Mouse (Mus musculus): ENCODE data around the gene Krtap19-3. TPM values are rescaled to one million over a fixed set of nuclear protein-coding genes. Genes with fewer than 3 reads are reported as not detected.

Krtap19-3 gene
- polyA plus RNA-seq (2016; fragmentation: Nextera tagmentation; extraction: Ambion mirVana): not detected in 2 replicates

- Histone ChIP-seq H3K27me3 (no peaks in the 10 kb centered on the region), H3K36me3 (no peaks in the 10 kb centered on the region), H3K4me1 (no peaks in the 10 kb centered on the region), H3K9ac (replicated peaks) (no peak within 1 kb of the TSS), H3K9me3 (no peaks in the 10 kb centered on the region), H3K4me2 (replicated peaks) (no peak within 1 kb of the TSS), H3K27ac (replicated peaks) (no peak within 1 kb of the TSS), H3K4me3 (no peak within 1 kb of the TSS)
- WGBS: 91% methylated on average over 2 of the region's 2 CpGs
- ATAC-seq (ENCODE audit: low FRiP score, low read depth): no peak
These were observed at the start of gene Krtap19-3 for GRCm38 (mm10) chr16:88877938-88878337. Gene Krtap19-3, minus strand, starts transcription at chr16:88878038.

GRCm38 (mm10) chr16:88896357-88896756 lies 18.5 kb upstream of the Krtap19-3 start, which contains the start of gene Krtap19-5:
Gene Krtap19-5, minus strand, starts transcription at chr16:88896457.
- Histone ChIP-seq H3K4me1 (no peaks in the 10 kb centered on the region), H3K9ac (replicated peaks) (no peak within 1 kb of the TSS), H3K4me2 (replicated peaks) (no peak within 1 kb of the TSS), H3K27ac (replicated peaks) (no peak within 1 kb of the TSS), H3K36me3 (no peaks in the 10 kb centered on the region), H3K27me3 (no peaks in the 10 kb centered on the region), H3K9me3 (no peaks in the 10 kb centered on the region), H3K4me3 (no peak within 1 kb of the TSS)
- WGBS: 91% methylated on average over 6 of the region's 6 CpGs
- ATAC-seq (ENCODE audit: low FRiP score, low read depth): no peak

- no peak for ATAC-seq (ENCODE audit: low FRiP score, low read depth)
- Histone ChIP-seq H3K27me3 (no peaks in the 10 kb centered on the region), H3K27ac (replicated peaks) (no peak overlapping the region), H3K4me3 (no peak overlapping the region), H3K4me2 (replicated peaks) (no peak overlapping the region), H3K36me3 (no peaks in the 10 kb centered on the region), H3K9me3 (no peaks in the 10 kb centered on the region), H3K4me1 (no peaks in the 10 kb centered on the region), H3K9ac (replicated peaks) (no peak overlapping the region)
- 92% methylated on average over 6 of the region's 6 CpGs for WGBS
These were observed 9.0 kb upstream of the Krtap19-3 start for GRCm38 (mm10) chr16:88886870-88887269.

GRCm38 (mm10) chr16:88884989-88885388 lies 7.2 kb upstream of the Krtap19-3 start, which contains the start of gene Krtap19-4:
Gene Krtap19-4, minus strand, starts transcription at chr16:88885089.
- 85% methylated on average over 5 of the region's 5 CpGs for WGBS
- ATAC-seq (ENCODE audit: low FRiP score, low read depth): no peak
- no peaks in the 10 kb centered on the region for H3K9me3 ChIP-seq

GRCm38 (mm10) chr16:88874169-88874568 lies 3.7 kb downstream of the Krtap19-3 start, which contains the start of gene Krtap19-2:
Gene Krtap19-2, minus strand, starts transcription at chr16:88874269.
- 95% methylated on average over 3 of the region's 3 CpGs for WGBS
- Histone ChIP-seq H3K36me3 (no peaks in the 10 kb centered on the region), H3K4me3 (no peak within 1 kb of the TSS), H3K4me2 (replicated peaks) (no peak within 1 kb of the TSS), H3K27ac (replicated peaks) (no peak within 1 kb of the TSS), H3K4me1 (no peaks in the 10 kb centered on the region), H3K9me3 (no peaks in the 10 kb centered on the region), H3K9ac (replicated peaks) (no peak within 1 kb of the TSS), H3K27me3 (no peaks in the 10 kb centered on the region)
- ATAC-seq (ENCODE audit: low FRiP score, low read depth): no peak

More at GRCm38 (mm10) chr16:88884989-88885388, 7.2 kb upstream of the Krtap19-3 start, which contains the start of gene Krtap19-4:
- Histone ChIP-seq H3K4me2 (replicated peaks) (no peak within 1 kb of the TSS), H3K27ac (replicated peaks) (no peak within 1 kb of the TSS), H3K4me1 (no peaks in the 10 kb centered on the region), H3K36me3 (no peaks in the 10 kb centered on the region), H3K4me3 (no peak within 1 kb of the TSS), H3K27me3 (no peaks in the 10 kb centered on the region), H3K9ac (replicated peaks) (no peak within 1 kb of the TSS)

GRCm38 (mm10) chr16:88869311-88869710 lies 8.5 kb downstream of the Krtap19-3 start, which contains the start of gene Krtap19-1:
Gene Krtap19-1, minus strand, starts transcription at chr16:88869411.
- Histone ChIP-seq H3K4me3 (no peak within 1 kb of the TSS), H3K27me3 (no peaks in the 10 kb centered on the region), H3K4me1 (no peaks in the 10 kb centered on the region), H3K9me3 (no peaks in the 10 kb centered on the region), H3K36me3 (no peaks in the 10 kb centered on the region), H3K9ac (replicated peaks) (no peak within 1 kb of the TSS), H3K27ac (replicated peaks) (no peak within 1 kb of the TSS), H3K4me2 (replicated peaks) (no peak within 1 kb of the TSS)
- 94% methylated on average over 6 of the region's 6 CpGs for WGBS
- no peak for ATAC-seq (ENCODE audit: low FRiP score, low read depth)

- no peaks in the 10 kb centered on the region for H3K27me3 ChIP-seq
- no peaks in the 10 kb centered on the region for H3K4me1 ChIP-seq
- H3K4me2 ChIP-seq (replicated peaks): no peak overlapping the region
- H3K9ac ChIP-seq (replicated peaks): no peak overlapping the region
- H3K36me3 ChIP-seq: no peaks in the 10 kb centered on the region
- no peak for ATAC-seq (ENCODE audit: low FRiP score, low read depth)
- H3K4me3 ChIP-seq: no peak overlapping the region
- WGBS: 88% methylated on average over 4 of the region's 4 CpGs
- no peak overlapping the region for H3K27ac ChIP-seq (replicated peaks)
- no peaks in the 10 kb centered on the region for H3K9me3 ChIP-seq
These were observed 12.9 kb downstream of the Krtap19-3 start for GRCm38 (mm10) chr16:88864887-88865407.

- 13% methylated on average over 5 of the region's 5 CpGs for WGBS
- no peaks in the 10 kb centered on the region for H3K9me3 ChIP-seq
- ATAC-seq (ENCODE audit: low FRiP score, low read depth): no peak
- no peak overlapping the region for H3K9ac ChIP-seq (replicated peaks)
- no peak overlapping the region for H3K27ac ChIP-seq (replicated peaks)
- H3K4me1 ChIP-seq: no peaks in the 10 kb centered on the region
- no peak overlapping the region for H3K4me3 ChIP-seq
- no peaks in the 10 kb centered on the region for H3K27me3 ChIP-seq
- no peak overlapping the region for H3K4me2 ChIP-seq (replicated peaks)
- no peaks in the 10 kb centered on the region for H3K36me3 ChIP-seq
These were observed 26.4 kb downstream of the Krtap19-3 start for GRCm38 (mm10) chr16:88851450-88851849.

- WGBS: 78% methylated on average over 4 of the region's 4 CpGs
- H3K9ac ChIP-seq (replicated peaks): no peak overlapping the region
- H3K4me3 ChIP-seq: no peak overlapping the region
- H3K9me3 ChIP-seq: no peaks in the 10 kb centered on the region
- ATAC-seq (ENCODE audit: low FRiP score, low read depth): no peak
- H3K27me3 ChIP-seq: no peaks in the 10 kb centered on the region
- no peaks in the 10 kb centered on the region for H3K36me3 ChIP-seq
- H3K4me1 ChIP-seq: no peaks in the 10 kb centered on the region
- H3K4me2 ChIP-seq (replicated peaks): no peak overlapping the region
- no peak overlapping the region for H3K27ac ChIP-seq (replicated peaks)
These were observed 29.3 kb downstream of the Krtap19-3 start for GRCm38 (mm10) chr16:88848558-88848957.

- H3K4me1 ChIP-seq: no peaks in the 10 kb centered on the region
- no peaks in the 10 kb centered on the region for H3K27me3 ChIP-seq
- no peaks in the 10 kb centered on the region for H3K9me3 ChIP-seq
- WGBS: 97% methylated on average over 1 of the region's 1 CpGs
- no peak overlapping the region for H3K9ac ChIP-seq (replicated peaks)
- H3K27ac ChIP-seq (replicated peaks): no peak overlapping the region
- no peak overlapping the region for H3K4me3 ChIP-seq
- no peak overlapping the region for H3K4me2 ChIP-seq (replicated peaks)
- H3K36me3 ChIP-seq: no peaks in the 10 kb centered on the region
- no peak for ATAC-seq (ENCODE audit: low FRiP score, low read depth)
These were observed 30.5 kb downstream of the Krtap19-3 start for GRCm38 (mm10) chr16:88847363-88847762.

Measured in midbrain, embryonic 12.5 days (tissue).